Mouse (Mus musculus) cerebellum, adult 11-12 months (tissue): ENCODE results near the gene Cbr1.
"Not testable (repeated sequence)": the region's sequence is repeated elsewhere in the genome, so short reads cannot be mapped to it uniquely, and the experiment has no call there.

Experiments used
- DNase-seq: peaks from one replicate; pipeline ENCODE4 v3.0.0; 2022

Gene Cbr1

GRCm38 (mm10) chr16:93599461-93599860 lies 6.2 kb upstream of the Cbr1 start:
- no peak for DNase-seq

DNA sequence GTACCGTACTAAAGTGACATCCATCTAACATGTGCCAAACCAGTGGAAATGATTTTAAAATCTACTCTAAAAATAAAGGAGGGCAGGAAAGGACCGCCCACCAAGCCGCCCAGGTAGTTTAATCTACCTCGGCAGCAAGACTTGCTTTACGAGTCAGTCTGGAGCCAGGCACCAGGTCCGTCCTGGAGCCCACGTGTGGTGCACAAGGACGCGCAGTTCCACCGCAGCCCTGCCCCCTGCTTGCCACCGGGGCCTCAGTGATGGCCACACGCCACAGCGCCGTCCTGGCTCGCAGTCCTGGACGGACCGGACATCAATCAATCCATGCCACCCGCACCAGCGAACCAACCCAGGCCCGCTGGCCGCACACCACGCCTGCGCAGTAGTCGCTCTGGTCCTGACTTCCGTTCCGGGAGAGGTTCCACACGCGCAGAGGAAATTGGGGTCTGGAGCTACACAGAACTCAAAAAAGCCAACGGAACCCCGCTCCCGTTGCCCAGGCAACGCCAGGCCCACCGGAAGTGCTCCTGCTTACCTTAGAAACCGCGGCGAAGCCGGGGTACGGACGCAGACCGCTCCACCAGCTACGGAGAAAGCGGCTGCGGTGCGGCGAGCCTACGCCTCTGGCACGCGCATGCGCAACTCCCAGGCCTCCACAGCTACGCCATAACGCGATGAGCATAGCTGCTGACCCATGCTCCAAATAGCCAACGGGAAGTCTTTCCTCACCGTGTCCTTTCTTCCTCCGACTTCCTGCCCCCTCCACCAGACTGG lies 2.0 kb upstream of the Cbr1 start, which contains the start of gene Setd4:
Gene Setd4, minus strand, starts transcription at position 625 of the 774 bp plus-strand sequence.
- peak; percentile 96 for DNase-seq

- peak; percentile 54 for DNase-seq
Observed at GRCm38 (mm10) chr16:93604481-93604969, 1.1 kb upstream of the Cbr1 start.

- peak; percentile 34 for DNase-seq
Observed at GRCm38 (mm10) chr16:93606146-93606545, 493 bp downstream of the Cbr1 start.

DNA sequence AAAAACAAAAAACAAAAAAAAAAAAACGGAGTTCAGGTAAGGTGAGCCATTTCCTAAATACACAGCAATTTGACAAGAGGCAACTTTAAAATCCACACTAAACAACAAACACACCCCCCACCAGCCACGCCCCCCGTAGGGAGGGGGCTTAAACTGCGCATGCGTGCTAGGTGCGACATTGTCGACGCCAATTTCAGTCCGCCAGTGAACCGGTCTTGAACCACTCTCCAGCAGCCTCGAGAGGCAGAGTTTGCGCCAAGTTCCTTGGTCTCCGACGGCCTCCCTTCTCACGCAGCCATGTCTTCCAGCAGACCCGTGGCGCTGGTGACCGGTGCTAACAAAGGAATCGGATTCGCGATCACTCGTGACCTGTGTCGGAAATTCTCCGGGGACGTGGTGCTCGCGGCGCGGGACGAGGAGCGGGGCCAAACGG lies 2.0 kb downstream of the Cbr1 start:
- DNase-seq = peak; percentile 81

DNA sequence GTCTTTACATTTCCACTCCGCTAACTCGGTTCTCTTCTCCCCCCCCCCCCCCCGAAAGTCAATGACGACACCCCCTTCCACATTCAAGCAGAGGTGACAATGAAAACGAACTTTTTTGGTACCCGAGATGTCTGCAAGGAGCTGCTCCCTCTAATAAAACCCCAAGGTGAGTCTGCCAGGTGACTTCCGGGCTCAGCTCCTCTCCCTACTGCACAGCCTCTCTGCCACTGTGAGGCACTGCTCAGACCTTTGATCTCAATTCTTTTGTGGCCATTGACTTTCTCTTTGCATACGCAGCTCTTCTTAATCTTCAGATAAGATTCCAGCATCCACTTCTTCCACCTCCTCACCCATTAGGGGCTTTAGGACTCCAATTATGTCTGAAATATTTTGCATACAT lies 3.1 kb downstream of the Cbr1 start:
- no peak for DNase-seq

DNA sequence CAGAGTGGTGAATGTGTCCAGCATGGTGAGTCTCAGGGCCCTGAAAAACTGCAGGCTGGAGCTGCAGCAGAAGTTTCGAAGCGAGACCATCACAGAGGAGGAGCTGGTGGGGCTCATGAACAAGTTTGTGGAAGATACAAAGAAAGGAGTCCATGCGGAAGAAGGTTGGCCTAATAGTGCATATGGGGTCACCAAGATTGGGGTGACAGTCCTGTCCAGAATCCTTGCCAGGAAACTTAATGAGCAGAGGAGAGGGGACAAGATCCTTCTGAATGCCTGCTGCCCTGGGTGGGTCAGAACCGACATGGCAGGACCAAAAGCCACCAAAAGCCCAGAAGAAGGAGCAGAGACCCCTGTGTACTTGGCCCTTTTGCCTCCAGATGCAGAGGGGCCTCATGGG lies 4.1 kb downstream of the Cbr1 start:
- no peak for DNase-seq

- no peak for DNase-seq
Observed at GRCm38 (mm10) chr16:93610961-93611360, 5.3 kb downstream of the Cbr1 start.

DNA sequence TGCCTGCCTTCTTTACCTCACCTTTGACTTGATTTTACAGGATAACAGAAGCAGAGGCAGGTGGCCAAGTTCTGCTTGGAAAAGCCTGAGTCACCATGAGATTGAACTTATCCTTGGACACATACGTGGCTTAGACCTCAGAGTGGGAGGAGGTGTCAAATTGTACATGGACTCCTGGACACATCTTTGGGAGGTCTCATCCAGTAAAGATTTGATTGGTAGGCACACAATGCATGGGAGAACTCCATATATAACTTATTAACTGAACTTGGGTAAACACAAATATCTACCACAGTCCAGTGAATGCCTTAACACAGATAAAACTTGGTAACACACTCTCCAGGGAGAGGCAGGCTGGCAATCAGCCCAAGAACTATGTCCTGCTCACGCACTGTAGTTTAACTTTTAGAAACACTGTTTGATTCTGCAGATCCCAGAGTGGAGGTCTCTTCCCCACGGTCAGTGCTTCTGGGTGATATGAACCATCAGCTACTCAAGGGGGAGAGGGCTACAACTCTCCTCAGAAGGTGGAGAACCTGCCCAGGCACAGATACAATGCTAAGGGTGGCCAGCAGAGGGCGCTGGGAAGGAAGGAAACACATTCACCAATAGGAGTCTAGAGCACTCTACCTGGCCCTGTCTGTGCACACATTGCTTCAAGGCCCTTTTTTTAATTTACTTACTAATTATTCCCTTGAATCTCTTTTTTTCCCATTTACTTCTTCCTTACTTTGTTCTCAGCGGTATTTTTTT lies 9.6 kb downstream of the Cbr1 start:
- DNase-seq = peak; percentile 35

DNA sequence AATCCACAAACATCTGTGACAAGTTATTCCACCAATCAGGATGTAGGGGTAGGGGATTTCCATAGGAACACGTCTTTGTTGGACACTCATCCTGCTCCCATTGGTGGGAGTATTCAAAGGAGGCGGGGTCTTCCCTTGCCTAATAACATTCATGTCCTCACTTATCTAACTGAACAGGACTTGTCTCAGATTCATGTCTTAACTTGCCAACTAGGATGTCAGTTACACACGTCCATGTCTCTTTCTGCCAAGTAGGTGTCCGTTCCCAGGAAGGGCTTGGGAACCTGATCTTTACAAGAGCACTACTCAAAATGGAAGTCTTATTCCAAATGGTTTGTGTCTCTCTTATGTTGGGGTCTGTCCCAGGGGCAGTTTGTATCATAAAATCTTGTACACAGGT lies 18.1 kb downstream of the Cbr1 start:
- not testable (repeated sequence) for DNase-seq

DNA sequence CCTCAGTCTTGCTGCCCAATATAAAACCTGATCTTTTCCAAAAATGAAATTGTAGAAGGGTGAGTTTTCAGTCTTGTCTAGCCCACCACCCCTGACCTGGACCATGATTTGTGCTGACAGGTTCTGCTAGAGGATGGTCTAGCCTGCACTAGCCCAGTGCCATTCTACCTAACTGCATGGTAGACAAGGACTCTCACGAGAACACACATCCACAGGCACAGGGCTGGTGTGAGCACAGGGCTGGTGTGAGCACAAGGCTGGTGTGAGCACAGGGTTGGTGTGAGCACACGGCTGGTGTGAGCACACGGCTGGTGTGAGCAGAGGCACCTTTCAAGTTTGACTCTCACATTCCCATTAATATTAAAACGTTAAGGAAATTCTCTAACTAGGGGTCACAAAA lies 19.0 kb downstream of the Cbr1 start:
- DNase-seq = no peak

- no peak for DNase-seq
Observed at GRCm38 (mm10) chr16:93626745-93627144, 21.1 kb downstream of the Cbr1 start.

GRCm38 (mm10) chr16:93627761-93628400 lies 22.2 kb downstream of the Cbr1 start, which contains the start of gene Gm5678:
Gene Gm5678, plus strand, starts transcription at chr16:93628097.
- no peak for DNase-seq

GRCm38 (mm10) chr16:93644006-93644405 lies 38.4 kb downstream of the Cbr1 start:
- DNase-seq = no peak

GRCm38 (mm10) chr16:93648441-93649183 lies 43.0 kb downstream of the Cbr1 start:
- DNase-seq = no peak
